Mouse (Mus musculus) layer of hippocampus, adult 11-12 months (tissue): ENCODE data around the gene Myo10.

Experiments used
- DNase-seq: peaks from one replicate; pipeline ENCODE4 v3.0.0; 2022; ENCODE audit warnings: low spot score

Gene Myo10

GRCm38 (mm10) chr15:25611178-25611577 is 11.1 kb upstream of the Myo10 start:
- DNase-seq, result no peak

- DNase-seq, result no peak
Measured at GRCm38 (mm10) chr15:25620560-25620959, 1.8 kb upstream of the Myo10 start.

GRCm38 (mm10) chr15:25621351-25622199 is 750 bp upstream of the Myo10 start:
- no peak for DNase-seq

- DNase-seq, result no peak
Measured at GRCm38 (mm10) chr15:25622867-25623471, 644 bp downstream of the Myo10 start.

- DNase-seq, result no peak
Measured at GRCm38 (mm10) chr15:25623556-25624180, 1.3 kb downstream of the Myo10 start.

GRCm38 (mm10) chr15:25624263-25624662 is 1.9 kb downstream of the Myo10 start:
- no peak for DNase-seq

- no peak for DNase-seq
Measured at GRCm38 (mm10) chr15:25625471-25625870, 3.1 kb downstream of the Myo10 start.

GRCm38 (mm10) chr15:25627012-25627411 is 4.7 kb downstream of the Myo10 start:
- no peak for DNase-seq

GRCm38 (mm10) chr15:25628251-25628650 is 5.9 kb downstream of the Myo10 start:
- DNase-seq, result no peak

- no peak for DNase-seq
Measured at GRCm38 (mm10) chr15:25630716-25631115, 8.4 kb downstream of the Myo10 start.

- DNase-seq, result no peak
Measured at GRCm38 (mm10) chr15:25631332-25631731, 9.0 kb downstream of the Myo10 start.

- DNase-seq, result no peak
Measured at GRCm38 (mm10) chr15:25632902-25633301, 10.6 kb downstream of the Myo10 start.

- DNase-seq, result no peak
Measured at GRCm38 (mm10) chr15:25633674-25634340, 11.5 kb downstream of the Myo10 start.

GRCm38 (mm10) chr15:25637727-25638126 is 15.4 kb downstream of the Myo10 start:
- DNase-seq, result peak; percentile 11

- DNase-seq, result no peak
Measured at GRCm38 (mm10) chr15:25639217-25639616, 16.9 kb downstream of the Myo10 start.

GRCm38 (mm10) chr15:25640840-25641752 is 18.8 kb downstream of the Myo10 start:
- no peak for DNase-seq

GRCm38 (mm10) chr15:25642214-25643058 is 20.1 kb downstream of the Myo10 start:
- no peak for DNase-seq

GRCm38 (mm10) chr15:25645862-25646261 is 23.5 kb downstream of the Myo10 start:
- DNase-seq, result no peak

GRCm38 (mm10) chr15:25648287-25648686 is 26.0 kb downstream of the Myo10 start:
- DNase-seq, result no peak

- DNase-seq, result no peak
Measured at GRCm38 (mm10) chr15:25650371-25650770, 28.0 kb downstream of the Myo10 start.
